Mouse (Mus musculus): ENCODE measurements around the gene Rps12-ps3.
A peak's percentile ranks its signal among the peaks of the same experiment; 100 is the strongest.

Gene Rps12-ps3

GRCm38 (mm10) chr19:59321990-59322389, at the start of gene Rps12-ps3:
Gene Rps12-ps3 (plus strand): TSS chr19:59322290.
- no peak for DNase-seq (ENCODE audit: low spot score in 2 of 2)

GRCm38 (mm10) chr19:59273190-59273589, 48.9 kb upstream of the Rps12-ps3 start:
- no peak for DNase-seq (ENCODE audit: low spot score in 2 of 2)

DNA sequence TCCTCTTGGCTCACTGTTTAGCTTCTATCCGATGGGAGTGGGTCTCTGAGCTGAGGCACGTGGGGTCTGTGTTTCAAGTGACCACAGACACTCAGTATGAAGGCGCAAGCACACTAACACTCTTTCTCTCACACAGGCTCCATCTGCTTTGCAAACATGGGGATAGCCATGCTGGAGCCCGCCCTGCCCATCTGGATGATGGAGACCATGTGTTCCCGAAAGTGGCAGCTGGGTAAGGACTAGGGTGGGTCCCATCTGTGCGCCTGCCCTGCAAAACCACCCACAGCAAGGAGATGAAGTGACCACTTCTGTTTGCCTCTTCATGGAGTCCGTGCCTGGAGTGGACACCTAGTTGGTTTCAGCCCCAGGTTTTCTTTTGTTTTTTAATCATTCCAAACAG, 45.7 kb upstream of the Rps12-ps3 start:
- DNase-seq (ENCODE audit: low spot score in 2 of 2) = no peak

- DNase-seq (ENCODE audit: low spot score in 2 of 2) = no peak
Measured at GRCm38 (mm10) chr19:59280841-59281240, 41.2 kb upstream of the Rps12-ps3 start.

DNA sequence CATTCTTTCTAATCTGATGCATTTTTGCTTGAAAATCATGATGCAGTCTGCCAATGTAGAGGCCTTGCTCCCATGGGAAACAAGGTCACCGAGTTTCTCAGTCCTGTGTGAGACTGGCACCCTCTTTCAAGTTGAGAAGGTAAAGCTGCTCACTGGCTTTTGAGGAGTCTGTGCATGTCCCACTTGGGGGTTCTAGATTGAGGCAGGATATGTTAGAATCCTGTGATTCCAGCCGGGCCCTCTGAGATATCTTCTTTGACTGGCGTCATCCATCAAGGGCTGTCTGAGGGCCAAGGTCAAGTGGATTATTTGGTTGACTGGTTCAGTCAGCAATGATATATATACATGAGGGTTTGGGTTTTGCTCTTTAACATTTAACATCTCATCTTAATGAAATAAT, 40.1 kb upstream of the Rps12-ps3 start:
- no peak for DNase-seq (ENCODE audit: low spot score in 2 of 2)

GRCm38 (mm10) chr19:59289042-59289441, 33.0 kb upstream of the Rps12-ps3 start:
- no peak for DNase-seq (ENCODE audit: low spot score in 2 of 2)

GRCm38 (mm10) chr19:59289811-59290210, 32.3 kb upstream of the Rps12-ps3 start:
- DNase-seq (ENCODE audit: low spot score in 2 of 2) = no peak

GRCm38 (mm10) chr19:59292183-59292839, 29.8 kb upstream of the Rps12-ps3 start:
- no peak for DNase-seq (ENCODE audit: low spot score in 2 of 2)

DNA sequence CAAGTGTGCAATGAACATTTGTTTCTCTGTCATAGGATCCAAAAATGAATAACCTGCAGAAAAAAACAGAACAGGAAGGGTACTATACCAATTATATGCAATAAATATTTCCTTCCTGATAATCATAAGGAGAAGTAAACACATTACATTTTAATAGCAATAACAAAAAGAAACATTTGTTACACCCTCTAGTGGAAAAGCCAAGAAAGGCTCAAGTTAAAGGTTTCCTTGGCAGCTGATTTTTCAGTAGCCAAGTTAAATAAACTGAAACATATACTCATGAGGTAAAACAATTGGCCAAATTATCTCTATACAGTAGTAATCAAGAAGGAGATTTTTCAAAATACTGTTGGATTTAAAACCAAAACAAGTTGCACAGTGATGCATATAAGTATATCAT, 6.8 kb upstream of the Rps12-ps3 start:
- DNase-seq (ENCODE audit: low spot score in 2 of 2) = no peak

DNA sequence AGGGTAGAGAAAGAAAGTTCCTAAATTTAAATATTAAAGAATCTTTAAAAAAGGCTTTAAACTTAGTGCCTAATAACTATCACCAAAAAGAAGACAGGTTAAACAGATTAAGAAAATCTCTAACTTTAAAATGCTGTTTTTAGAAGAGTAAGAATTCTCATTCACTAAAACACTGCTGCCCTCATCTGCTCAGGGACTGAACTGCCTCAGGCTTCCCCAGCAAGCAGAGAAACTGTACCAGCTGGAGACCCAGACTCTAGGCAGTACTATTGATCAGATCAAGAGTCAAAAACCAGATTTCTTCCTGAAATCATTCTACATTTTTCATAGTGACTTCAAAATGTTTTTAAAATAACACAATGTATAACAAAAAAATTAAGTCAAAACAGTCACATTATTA, 5.5 kb upstream of the Rps12-ps3 start:
- DNase-seq (ENCODE audit: low spot score in 2 of 2) = peak in 1 of 2 experiments; percentile 28

DNA sequence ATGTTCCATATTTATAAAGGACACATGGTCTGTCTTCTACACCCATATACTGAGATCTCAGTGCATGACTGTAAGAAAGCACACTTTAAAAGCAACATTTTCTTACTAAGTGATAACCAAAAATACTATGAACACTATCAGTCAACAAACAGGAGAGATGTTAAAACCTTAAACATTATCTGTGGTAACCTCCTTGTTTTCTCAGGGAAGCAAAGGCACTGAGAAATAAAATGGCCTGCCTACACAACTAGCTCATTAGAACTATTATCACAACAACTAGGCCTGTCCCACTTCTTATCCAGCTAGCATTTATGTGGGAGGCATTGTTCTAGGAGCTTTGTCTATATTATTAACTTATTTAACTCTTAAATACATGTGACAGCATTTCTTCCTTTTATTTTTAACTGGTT, 8.7 kb downstream of the Rps12-ps3 start:
- DNase-seq (ENCODE audit: low spot score in 2 of 2) = no peak

- DNase-seq (ENCODE audit: low spot score in 2 of 2) = no peak
Measured at GRCm38 (mm10) chr19:59336655-59337054, 14.6 kb downstream of the Rps12-ps3 start.

DNA sequence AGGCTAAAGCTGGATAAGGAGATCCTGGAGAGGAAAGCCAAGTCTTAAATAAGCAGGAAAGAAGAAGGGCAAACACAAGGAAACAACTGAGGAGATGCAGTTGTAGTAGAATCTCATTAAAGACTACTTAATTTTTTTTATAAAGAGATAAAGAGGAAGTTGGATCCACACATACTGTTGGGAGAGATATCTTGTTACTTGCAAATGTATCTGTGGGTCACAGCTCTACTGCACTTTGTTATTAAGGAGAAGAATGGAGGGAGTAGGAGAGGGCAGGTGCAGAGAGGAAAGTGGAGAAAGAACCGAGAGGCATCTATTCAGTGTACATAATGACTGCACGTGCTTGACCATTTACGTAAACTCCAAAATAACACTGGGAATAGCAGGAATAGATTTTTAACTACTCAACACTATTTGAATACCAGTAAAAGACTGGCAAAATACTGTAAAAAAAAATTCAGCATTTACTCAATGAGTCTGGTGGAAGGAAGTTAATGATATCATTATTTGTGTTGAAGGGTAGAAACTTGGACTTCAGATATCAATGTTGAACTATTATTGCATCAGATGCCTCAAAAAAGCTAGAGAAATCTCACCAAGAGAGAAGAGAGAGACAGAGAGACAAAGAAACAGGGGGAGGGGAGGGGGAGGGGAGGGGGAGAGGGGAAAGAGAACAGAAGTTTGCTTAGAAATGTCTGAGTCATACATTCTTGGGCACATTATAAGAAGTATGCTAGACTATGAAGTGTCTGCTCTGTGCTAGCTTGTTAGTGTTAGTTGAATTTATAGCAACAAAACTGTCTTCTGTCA, 16.0 kb downstream of the Rps12-ps3 start:
- no peak for DNase-seq (ENCODE audit: low spot score in 2 of 2)

DNA sequence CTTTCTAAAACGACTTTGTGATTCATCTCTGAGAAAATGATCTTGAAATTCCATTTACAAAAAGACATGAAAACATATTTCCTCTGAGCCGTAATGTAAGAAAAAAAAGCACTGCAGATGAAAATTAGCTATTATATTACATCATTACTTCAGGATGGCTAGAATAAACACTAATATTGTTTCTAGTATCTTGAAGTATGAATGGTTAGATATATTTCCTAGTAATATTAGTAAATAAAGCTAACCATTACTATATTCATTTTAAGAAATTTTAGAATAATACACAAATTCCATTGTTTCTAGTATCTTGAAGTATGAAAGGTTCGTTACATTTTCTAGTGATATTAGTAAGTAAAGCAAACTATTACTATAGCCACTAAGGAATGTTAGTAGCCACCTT, 17.8 kb downstream of the Rps12-ps3 start:
- no peak for DNase-seq (ENCODE audit: low spot score in 2 of 2)

GRCm38 (mm10) chr19:59342964-59343363, 20.9 kb downstream of the Rps12-ps3 start:
- no peak for DNase-seq (ENCODE audit: low spot score in 2 of 2)

DNA sequence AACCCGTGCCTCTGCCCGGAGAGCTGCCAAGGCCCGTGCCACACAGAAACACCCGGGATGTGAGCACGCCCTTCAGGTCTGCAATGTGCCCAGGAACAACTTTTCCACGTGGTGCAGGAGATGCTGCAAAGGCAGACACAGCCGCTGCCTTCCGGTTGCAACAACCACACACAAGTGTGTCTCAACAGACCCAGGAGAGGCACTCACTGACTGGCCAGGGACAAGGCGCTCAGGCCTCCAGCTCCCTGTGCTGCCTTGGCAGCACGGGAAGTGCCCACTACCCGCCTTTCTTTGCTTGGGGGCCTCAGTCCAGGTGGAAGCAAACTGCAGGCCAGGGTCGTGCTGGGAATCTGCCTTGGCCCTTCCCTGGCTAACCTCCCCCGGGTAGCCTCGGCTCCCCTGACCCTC, 22.2 kb downstream of the Rps12-ps3 start:
- peak; percentile 59 for DNase-seq (ENCODE audit: low spot score in 2 of 2)

DNA sequence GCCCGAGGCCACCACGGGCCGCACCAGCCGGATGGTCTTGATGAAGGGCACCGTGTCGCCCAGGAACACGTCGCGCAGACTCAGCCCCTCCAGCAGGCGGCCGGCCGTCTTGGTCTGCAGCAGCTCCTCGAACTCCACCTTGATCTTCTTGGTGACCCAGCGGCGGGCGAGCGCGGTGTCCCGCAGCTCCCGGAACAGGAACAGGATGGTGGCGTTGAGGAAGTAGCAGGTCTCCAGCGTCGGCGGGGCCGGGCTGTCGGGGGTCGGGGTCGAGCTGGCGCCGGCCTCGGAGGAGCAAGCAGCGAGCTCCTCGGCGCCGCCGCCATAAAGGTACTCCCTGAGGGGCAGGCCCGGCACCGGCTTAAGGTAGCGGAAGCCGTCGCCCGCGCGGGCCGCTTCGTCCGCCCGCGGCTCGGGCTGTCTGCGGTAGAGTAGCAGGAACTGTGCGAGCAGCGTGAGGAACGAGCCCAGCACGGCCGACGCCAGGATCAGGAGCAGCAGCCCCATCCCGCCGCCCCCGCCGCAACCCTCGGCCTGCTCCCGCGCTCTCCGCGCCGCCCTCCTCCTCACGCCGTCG, 23.1 kb downstream of the Rps12-ps3 start:
- peak; percentile 77 to 80 for DNase-seq (ENCODE audit: low spot score in 2 of 2)

DNA sequence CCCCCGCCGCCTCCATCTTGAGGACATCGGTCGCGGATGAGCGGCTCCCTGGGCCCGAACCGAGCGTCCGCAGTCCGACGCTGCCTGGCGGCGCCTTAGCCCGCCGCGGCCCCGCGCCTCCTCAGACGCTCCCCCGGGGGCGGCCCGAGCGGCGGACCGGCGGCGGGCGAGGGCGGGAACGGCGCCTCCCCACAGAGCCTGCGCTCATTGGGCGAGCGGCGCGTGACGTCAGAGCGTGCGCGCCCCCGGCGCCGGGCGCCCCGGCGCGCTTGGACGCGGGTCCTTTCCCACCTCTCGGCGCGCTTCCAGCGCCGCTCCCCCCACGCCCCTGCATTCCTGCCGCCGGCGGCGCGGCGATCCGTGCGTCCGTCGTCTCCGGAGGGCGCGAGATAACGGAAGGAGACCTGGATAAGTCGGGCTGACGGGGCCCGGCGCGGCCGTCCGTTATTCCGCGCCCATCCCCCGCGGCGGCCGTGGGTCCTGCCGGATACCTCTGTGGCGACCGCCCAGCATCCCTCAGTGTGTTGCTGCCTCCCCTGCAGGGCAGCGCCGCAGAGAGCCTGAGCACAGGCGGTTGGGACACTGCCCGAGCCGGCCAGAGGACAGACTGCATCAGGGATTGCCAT, 23.7 kb downstream of the Rps12-ps3 start, which contains the start of gene Pdzd8:
Gene Pdzd8 (minus strand): TSS at position 123 of the 626 bp plus-strand sequence.
- DNase-seq (ENCODE audit: low spot score in 2 of 2) = peak; percentile 89 to 92

DNA sequence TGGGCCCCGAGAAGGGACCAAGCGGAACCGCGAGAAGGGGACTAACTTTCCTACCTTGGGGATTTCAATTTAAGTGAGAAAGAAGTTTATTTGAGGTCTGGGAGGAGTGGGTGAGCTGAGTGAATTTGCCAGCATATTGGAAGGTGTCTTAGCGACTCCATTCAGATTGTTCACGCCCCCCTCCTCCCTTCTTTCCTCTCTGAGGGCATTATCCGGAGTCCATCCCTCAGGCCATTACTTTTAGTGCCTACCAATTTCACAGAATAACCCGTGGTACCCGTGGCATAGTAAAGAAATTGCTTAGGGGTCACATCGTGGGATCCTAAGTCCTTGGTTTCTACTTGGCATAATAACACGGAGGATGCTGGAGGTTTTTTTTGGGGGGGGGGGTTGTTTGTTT, 24.2 kb downstream of the Rps12-ps3 start:
- no peak for DNase-seq (ENCODE audit: low spot score in 2 of 2)

- DNase-seq (ENCODE audit: low spot score in 2 of 2) = peak in 1 of 2 experiments; percentile 2
Measured at GRCm38 (mm10) chr19:59349329-59349960, 27.4 kb downstream of the Rps12-ps3 start.

GRCm38 (mm10) chr19:59350273-59350903, 28.3 kb downstream of the Rps12-ps3 start:
- peak; percentile 13 to 40 for DNase-seq (ENCODE audit: low spot score in 2 of 2)

Measured in spleen, postnatal 10 days (tissue).